Mouse (Mus musculus) forebrain, embryonic 13.5 days (tissue): Measurements from ENCODE around the gene Mme. TPM values are rescaled to one million over a fixed set of nuclear protein-coding genes. Genes with fewer than 3 reads are reported as not detected.

Source experiments
- ATAC-seq: fragments of 200-750 bp; cut with Nextera tagmentation; 2 replicates; pipeline ENCODE4 v1.8.0; 2017
- H3K27ac ChIP-seq: fragments of 300-500 bp; sonication (generic); 2 replicates; pipeline ENCODE4 v1.5.1; 2015; ENCODE audit warnings: inconsistent platforms, mild to moderate bottlenecking, moderate library complexity
- H3K27me3 ChIP-seq: fragments of 300-500 bp; sonication (generic); 2 replicates; pipeline ENCODE4 v1.6.1; 2015; ENCODE audit warnings: mild to moderate bottlenecking, inconsistent platforms
- H3K36me3 ChIP-seq: fragments of 300-500 bp; sonication (generic); 2 replicates; pipeline ENCODE4 v1.6.1; 2015; ENCODE audit warnings: mild to moderate bottlenecking, inconsistent platforms; ENCODE audit not compliant: poor library complexity, severe bottlenecking
- H3K4me1 ChIP-seq: fragments of 300-500 bp; sonication (generic); 2 replicates; pipeline ENCODE4 v1.6.1; 2015; ENCODE audit warnings: inconsistent platforms
- H3K4me2 ChIP-seq: fragments of 300-500 bp; sonication (generic); 2 replicates; pipeline ENCODE4 v1.6.1; 2015; ENCODE audit warnings: inconsistent platforms, mild to moderate bottlenecking, moderate library complexity
- H3K4me3 ChIP-seq: fragments of 300-500 bp; sonication (generic); 2 replicates; pipeline ENCODE4 v1.5.1; 2015; ENCODE audit warnings: mild to moderate bottlenecking, inconsistent platforms
- H3K9ac ChIP-seq: fragments of 300-500 bp; sonication (generic); 2 replicates; pipeline ENCODE4 v1.6.1; 2015; ENCODE audit warnings: mild to moderate bottlenecking, inconsistent platforms
- H3K9me3 ChIP-seq: fragments of 300-500 bp; sonication (generic); replicated peaks from 2 replicates; pipeline ENCODE4 v1.6.1; 2016; ENCODE audit warnings: inconsistent platforms
- WGBS: fragments of 180-500 bp; shearing (Covaris S2); methylation state at CpG from one replicate; pipeline ENCODE4 v1.1.7; 2015; 5-methylcytosine and 5-hydroxymethylcytosine counted together
- polyA plus RNA-seq: library from polyadenylated mRNA; unstranded; fragments of >200 nt; fragmentation: Nextera tagmentation; extraction: Ambion mirVana; gene quantifications from 2 replicates; pipeline ENCODE4 v1.2.1, GENCODE M21; 2015

Gene Mme
- polyA plus RNA-seq, result 1.6 and 2.6 TPM in 2 replicates

- Histone ChIP-seq H3K4me3 (no peak within 1 kb of the TSS), H3K36me3 (no peaks in the 10 kb centered on the region), H3K27me3 (no peaks in the 10 kb centered on the region), H3K4me1 (no peaks in the 10 kb centered on the region), H3K9ac (no peak within 1 kb of the TSS), H3K27ac (no peak within 1 kb of the TSS), H3K9me3 (no peaks in the 10 kb centered on the region), H3K4me2 (no peak within 1 kb of the TSS)
- WGBS, result 93% methylated on average over 7 of the region's 7 CpGs
- no peak for ATAC-seq
These were observed at the start of gene Mme for GRCm38 (mm10) chr3:63241099-63241587. Mme (plus strand) TSS chr3:63241537.

- H3K9me3 ChIP-seq, result no peaks in the 10 kb centered on the region
- no peak overlapping the region for H3K4me3 ChIP-seq
- no peaks in the 10 kb centered on the region for H3K36me3 ChIP-seq
- H3K9ac ChIP-seq, result no peak overlapping the region
- 92% methylated on average over 3 of the region's 3 CpGs for WGBS
- no peaks in the 10 kb centered on the region for H3K27me3 ChIP-seq
- no peak overlapping the region for H3K27ac ChIP-seq
- no peaks in the 10 kb centered on the region for H3K4me1 ChIP-seq
- no peak for ATAC-seq
- no peak overlapping the region for H3K4me2 ChIP-seq
These were observed 44.8 kb upstream of the Mme start for GRCm38 (mm10) chr3:63196565-63196964.

- no peaks in the 10 kb centered on the region for H3K4me1 ChIP-seq
- no peaks in the 10 kb centered on the region for H3K36me3 ChIP-seq
- no peak overlapping the region for H3K4me2 ChIP-seq
- H3K4me3 ChIP-seq, result no peak overlapping the region
- 97% methylated on average over 2 of the region's 2 CpGs for WGBS
- H3K27me3 ChIP-seq, result no peaks in the 10 kb centered on the region
- H3K9ac ChIP-seq, result no peak overlapping the region
- ATAC-seq, result no peak
- no peak overlapping the region for H3K27ac ChIP-seq
- H3K9me3 ChIP-seq, result no peaks in the 10 kb centered on the region
These were observed 43.3 kb upstream of the Mme start for GRCm38 (mm10) chr3:63198026-63198425.

- Histone ChIP-seq H3K27ac (no peak overlapping the region), H3K36me3 (no peaks in the 10 kb centered on the region), H3K4me3 (no peak overlapping the region), H3K9me3 (no peaks in the 10 kb centered on the region), H3K4me1 (0 out of 2 replicates have a peak, but pooled peaks cover 5% of the 10 kb centered on the region), H3K27me3 (no peaks in the 10 kb centered on the region), H3K9ac (no peak overlapping the region), H3K4me2 (no peak overlapping the region)
- 93% methylated on average over 4 of the region's 4 CpGs for WGBS
- ATAC-seq, result no peak
These were observed 19.3 kb upstream of the Mme start for GRCm38 (mm10) chr3:63221867-63222591.

GRCm38 (mm10) chr3:63223676-63224075, 17.7 kb upstream of the Mme start:
- Histone ChIP-seq H3K4me3 (no peak overlapping the region), H3K27ac (no peak overlapping the region), H3K9ac (no peak overlapping the region), H3K9me3 (no peaks in the 10 kb centered on the region), H3K27me3 (no peaks in the 10 kb centered on the region), H3K36me3 (no peaks in the 10 kb centered on the region), H3K4me1 (0 out of 2 replicates have a peak, but pooled peaks cover 5% of the 10 kb centered on the region), H3K4me2 (no peak overlapping the region)
- ATAC-seq, result peak; percentile 41; the same call in 1 of the 2 replicates
- WGBS, result 11% methylated on average over 1 of the region's 1 CpGs

- WGBS, result 10% methylated on average over 2 of the region's 2 CpGs
These were observed 5.4 kb upstream of the Mme start for GRCm38 (mm10) chr3:63235957-63236356.

GRCm38 (mm10) chr3:63243721-63244120, 2.4 kb downstream of the Mme start:
- H3K27ac ChIP-seq, result no peak overlapping the region
- no peak for ATAC-seq
- H3K4me1 ChIP-seq, result no peaks in the 10 kb centered on the region
- H3K4me2 ChIP-seq, result no peak overlapping the region
- H3K4me3 ChIP-seq, result no peak overlapping the region
- no peak overlapping the region for H3K9ac ChIP-seq
- no peaks in the 10 kb centered on the region for H3K36me3 ChIP-seq
- H3K9me3 ChIP-seq, result no peaks in the 10 kb centered on the region
- no peaks in the 10 kb centered on the region for H3K27me3 ChIP-seq

More at GRCm38 (mm10) chr3:63235957-63236356, 5.4 kb upstream of the Mme start:
- Histone ChIP-seq H3K36me3 (no peaks in the 10 kb centered on the region), H3K4me2 (no peak overlapping the region), H3K27me3 (no peaks in the 10 kb centered on the region), H3K4me3 (no peak overlapping the region), H3K27ac (no peak overlapping the region), H3K4me1 (no peaks in the 10 kb centered on the region), H3K9ac (no peak overlapping the region), H3K9me3 (no peaks in the 10 kb centered on the region)
- ATAC-seq, result no peak

- Histone ChIP-seq H3K4me2 (no peak overlapping the region), H3K4me1 (no peaks in the 10 kb centered on the region), H3K9me3 (no peaks in the 10 kb centered on the region), H3K27me3 (no peaks in the 10 kb centered on the region), H3K27ac (no peak overlapping the region), H3K4me3 (no peak overlapping the region), H3K9ac (no peak overlapping the region), H3K36me3 (no peaks in the 10 kb centered on the region)
- ATAC-seq, result 0 out of 2 replicates have a peak, but pooled peaks have one; percentile 30
- 87% methylated on average over 2 of the region's 2 CpGs for WGBS
These were observed 30.8 kb downstream of the Mme start for GRCm38 (mm10) chr3:63272091-63272490.

- H3K27ac ChIP-seq, result no peak overlapping the region
- no peaks in the 10 kb centered on the region for H3K36me3 ChIP-seq
- H3K4me3 ChIP-seq, result no peak overlapping the region
- peaks cover 23% of the 10 kb centered on the region for H3K27me3 ChIP-seq
- peaks cover 4% of the 10 kb centered on the region; the same call in 1 of the 2 replicates for H3K4me1 ChIP-seq
- ATAC-seq, result no peak
- WGBS, result 87% methylated on average over 6 of the region's 6 CpGs
- H3K9me3 ChIP-seq, result no peaks in the 10 kb centered on the region
- H3K4me2 ChIP-seq, result no peak overlapping the region; the same call in 1 of the 2 replicates
- no peak overlapping the region for H3K9ac ChIP-seq
These were observed 53.0 kb downstream of the Mme start for GRCm38 (mm10) chr3:63294316-63294715.

- Histone ChIP-seq H3K27ac (no peak overlapping the region), H3K27me3 (peaks cover 23% of the 10 kb centered on the region), H3K4me2 (peak overlapping the region; percentile 100), H3K9me3 (no peaks in the 10 kb centered on the region), H3K9ac (peak overlapping the region; percentile 67; the same call in 1 of the 2 replicates), H3K4me3 (peak overlapping the region; percentile 70), H3K36me3 (no peaks in the 10 kb centered on the region), H3K4me1 (peaks cover 4% of the 10 kb centered on the region; the same call in 1 of the 2 replicates)
- 37% methylated on average over 4 of the region's 4 CpGs for WGBS
- no peak for ATAC-seq
These were observed 53.5 kb downstream of the Mme start for GRCm38 (mm10) chr3:63294791-63295190.

GRCm38 (mm10) chr3:63295237-63295636, 53.9 kb downstream of the Mme start:
- Histone ChIP-seq H3K4me1 (peaks cover 4% of the 10 kb centered on the region; the same call in 1 of the 2 replicates), H3K9ac (peak overlapping the region; percentile 67), H3K9me3 (no peaks in the 10 kb centered on the region), H3K27me3 (peaks cover 23% of the 10 kb centered on the region), H3K27ac (no peak overlapping the region), H3K4me3 (peak overlapping the region; percentile 70), H3K36me3 (no peaks in the 10 kb centered on the region), H3K4me2 (peak overlapping the region; percentile 100)
- peak; percentile 90 for ATAC-seq
- WGBS, result under 1% methylated on average over 19 of the region's 21 CpGs

- Histone ChIP-seq H3K27me3 (peaks cover 23% of the 10 kb centered on the region), H3K4me2 (peak overlapping the region; percentile 100), H3K4me3 (peak overlapping the region; percentile 70), H3K27ac (no peak overlapping the region), H3K9ac (peak overlapping the region; percentile 67), H3K4me1 (peaks cover 4% of the 10 kb centered on the region; the same call in 1 of the 2 replicates), H3K36me3 (no peaks in the 10 kb centered on the region), H3K9me3 (no peaks in the 10 kb centered on the region)
- WGBS, result 0% methylated on average over 41 of the region's 54 CpGs
- peak; percentile 87 for ATAC-seq
These were observed 54.4 kb downstream of the Mme start for GRCm38 (mm10) chr3:63295657-63296231.
